Mouse (Mus musculus): ENCODE data around the gene Nectin4.
A peak's percentile ranks its signal among the peaks of the same experiment; 100 is the strongest.
"Not testable (repeated sequence)": the region's sequence is repeated elsewhere in the genome, so short reads cannot be mapped to it uniquely, and the experiment has no call there.

Gene Nectin4

DNA sequence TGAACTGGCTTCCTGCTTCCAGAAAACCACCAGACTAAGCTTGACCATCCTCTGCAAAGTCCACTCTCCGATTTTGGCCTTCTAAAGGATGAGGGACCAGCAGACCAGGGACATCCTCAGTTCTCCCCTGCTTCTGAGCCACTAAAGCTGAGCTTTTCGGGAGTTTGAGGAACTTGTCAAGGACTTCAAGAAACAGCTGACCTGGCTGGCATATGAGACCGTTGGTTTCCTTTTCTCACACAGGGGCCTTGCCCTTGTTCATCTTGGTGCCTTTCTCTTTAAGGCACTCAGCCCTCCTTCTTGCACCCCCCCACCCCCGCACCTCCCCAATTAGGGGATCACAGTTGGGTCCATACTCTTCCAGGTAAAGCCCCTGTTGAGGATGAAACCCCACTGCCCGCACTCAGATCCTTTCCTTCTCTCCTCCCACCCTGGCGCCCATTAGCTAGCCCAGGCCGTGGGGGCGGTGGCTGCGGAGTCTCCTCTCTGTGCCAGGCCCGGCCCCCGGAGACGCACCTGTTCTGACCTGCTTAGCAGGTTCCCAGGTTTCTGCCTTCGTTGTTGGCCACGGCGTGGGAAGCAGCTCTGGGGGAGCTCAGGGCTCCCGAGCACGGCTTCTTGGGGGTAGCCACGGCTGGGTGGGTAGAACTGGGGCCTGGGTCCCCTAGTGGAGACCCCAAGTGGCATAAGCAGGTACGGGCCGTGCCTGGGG, at the start of gene Nectin4:
Gene Nectin4, plus strand, starts transcription at position 255 of the 712 bp plus-strand sequence.
- no peak for DNase-seq (ENCODE audit: low spot score in 2 of 2)

DNA sequence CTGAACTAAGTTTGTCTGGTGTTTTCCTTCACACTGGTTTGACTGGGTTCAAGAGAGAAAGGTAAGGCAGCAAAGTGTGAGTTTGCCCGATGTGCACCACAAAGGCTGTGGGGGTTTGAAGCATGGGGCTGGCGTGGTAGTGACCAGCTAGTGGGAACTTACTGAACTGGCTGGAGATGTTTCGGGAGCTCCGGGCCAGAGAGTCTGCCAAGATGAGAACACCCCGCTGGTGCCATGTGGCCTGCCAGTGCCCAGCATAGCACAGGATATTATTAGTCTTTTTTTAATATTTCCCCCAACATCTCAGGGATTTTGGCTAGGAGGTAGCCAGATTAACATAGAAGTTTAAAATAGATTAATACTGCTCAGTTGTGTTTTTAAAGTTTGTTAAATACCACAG, 49.7 kb upstream of the Nectin4 start:
- no peak for DNase-seq (ENCODE audit: low spot score in 2 of 2)

DNA sequence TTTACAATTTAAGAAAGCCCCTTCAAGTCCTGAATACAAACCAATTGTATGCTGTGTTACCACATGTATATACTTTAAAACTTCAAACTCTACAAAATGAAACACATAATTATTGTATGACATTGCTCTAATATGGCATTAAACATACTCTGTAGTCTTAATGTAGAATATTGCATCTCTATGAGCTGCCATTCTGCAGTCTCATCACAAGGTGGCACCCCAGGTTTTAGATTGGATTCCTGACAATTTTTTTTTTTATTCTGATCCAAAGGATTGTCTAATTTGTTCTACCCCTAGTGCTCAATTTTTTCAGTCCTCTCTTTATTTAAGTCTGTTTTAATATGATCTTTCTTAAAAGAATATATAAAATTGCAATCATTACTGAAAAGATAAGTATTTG, 48.5 kb upstream of the Nectin4 start:
- no peak for DNase-seq (ENCODE audit: low spot score in 2 of 2)

DNA sequence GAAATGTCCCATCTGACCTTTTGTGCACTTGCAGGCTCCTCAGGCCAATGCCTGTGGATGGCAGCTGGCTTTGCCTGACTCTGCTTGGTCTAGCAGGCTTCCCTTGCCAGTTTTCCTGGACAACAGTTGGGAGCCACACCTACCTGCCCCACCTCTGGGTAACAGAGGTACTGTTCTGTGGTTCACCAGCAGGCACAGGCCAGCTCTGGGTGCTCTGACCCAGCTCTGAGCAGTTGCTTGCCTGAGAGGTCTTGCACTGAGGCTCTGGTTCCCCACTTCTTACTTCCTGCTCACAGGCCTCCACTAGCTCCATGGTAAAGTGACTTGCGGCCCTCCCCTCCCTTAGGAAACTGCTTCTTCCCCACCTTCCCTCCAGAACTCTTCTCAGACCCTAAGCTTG, 47.9 kb upstream of the Nectin4 start:
- no peak for DNase-seq (ENCODE audit: low spot score in 2 of 2)

DNA sequence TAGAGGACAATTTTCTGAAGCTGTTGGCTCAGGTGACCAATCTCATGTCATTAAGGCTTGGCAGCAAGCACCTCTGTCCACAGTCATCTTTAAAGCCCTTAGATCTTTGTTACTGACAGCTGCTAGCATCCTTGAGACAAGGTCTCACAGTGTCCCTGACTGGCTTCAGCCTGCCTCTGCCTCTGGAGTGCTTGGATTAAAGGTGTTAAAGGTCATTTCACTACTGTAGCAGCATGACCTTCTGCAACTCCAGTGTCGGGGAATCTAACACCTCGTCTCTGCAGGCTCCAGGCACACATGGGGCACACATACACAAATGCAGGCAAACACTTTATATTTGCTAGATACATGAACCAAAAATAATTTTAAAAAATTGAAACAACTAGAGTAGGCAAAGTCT, 44.3 kb upstream of the Nectin4 start:
- no peak for DNase-seq (ENCODE audit: low spot score in 2 of 2)

DNA sequence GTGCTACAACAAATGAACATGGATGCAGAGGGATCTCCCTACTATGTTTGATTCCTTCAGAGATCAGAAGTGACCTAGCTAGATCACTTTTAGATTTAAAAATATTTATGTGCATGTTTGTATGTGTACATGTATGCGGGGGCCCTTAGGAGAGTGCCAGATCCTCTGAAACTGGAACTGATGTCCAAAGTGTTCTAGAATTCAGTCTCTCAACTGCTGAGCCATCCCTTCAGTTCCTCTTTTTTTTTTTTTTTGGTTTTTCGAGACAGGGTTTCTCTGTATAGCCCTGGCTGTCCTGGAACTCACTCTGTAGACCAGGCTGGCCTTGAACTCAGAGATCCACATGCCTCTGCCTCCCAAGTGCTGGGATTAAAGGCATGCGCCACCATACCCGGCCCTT, 43.3 kb upstream of the Nectin4 start:
- DNase-seq (ENCODE audit: low spot score in 2 of 2), result not testable (repeated sequence)

DNA sequence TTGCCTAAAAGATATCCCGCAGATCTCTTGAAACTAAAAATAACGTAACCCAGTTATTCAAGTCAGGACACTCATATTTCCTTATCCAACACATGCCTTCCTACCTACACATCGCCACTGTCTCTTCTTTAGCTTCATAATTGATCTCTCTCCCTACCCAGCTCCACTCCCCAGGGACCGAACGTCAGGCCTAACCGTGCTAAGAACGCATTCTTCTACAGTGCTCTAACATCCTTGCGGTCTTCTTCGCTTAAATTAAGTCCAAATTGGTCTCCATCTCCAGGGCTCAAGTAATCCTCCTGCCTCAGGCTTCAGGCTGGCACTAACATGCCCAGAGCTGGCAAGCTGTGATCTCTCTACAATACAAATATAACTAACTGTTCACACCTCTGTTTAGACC, 41.7 kb upstream of the Nectin4 start:
- no peak for DNase-seq (ENCODE audit: low spot score in 2 of 2)

DNA sequence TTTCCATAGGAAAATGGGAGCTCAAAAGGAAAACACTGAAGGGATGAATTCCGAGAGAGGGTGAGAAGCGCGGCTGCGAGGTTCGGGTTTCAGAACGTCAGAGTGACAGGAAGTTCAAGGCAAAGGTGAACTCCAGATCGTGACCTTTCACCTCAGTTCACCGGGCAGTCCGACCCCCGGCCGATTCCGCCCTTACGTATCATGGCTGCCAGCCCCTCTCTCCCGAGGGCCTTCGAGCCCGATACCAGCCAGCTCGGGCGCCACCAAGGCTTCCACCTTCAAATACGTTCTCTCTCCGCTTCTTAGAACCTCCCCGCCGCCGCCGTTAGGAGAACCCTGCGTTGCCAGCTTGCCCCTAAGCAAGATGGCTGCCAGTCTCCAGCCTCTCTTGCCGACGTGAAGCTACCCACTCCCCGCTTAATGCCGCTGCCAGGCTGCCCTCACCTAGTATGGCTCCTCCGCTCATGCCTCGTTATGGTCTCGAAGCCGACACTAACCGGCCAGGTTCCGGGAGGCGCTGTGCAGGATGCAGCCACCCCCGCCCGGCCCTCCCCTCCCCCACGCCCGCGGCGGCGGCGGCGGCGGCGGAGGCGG, 41.0 kb upstream of the Nectin4 start, which contains the start of gene Dedd:
Gene Dedd, plus strand, starts transcription at position 307 of the 594 bp plus-strand sequence.
- DNase-seq (ENCODE audit: low spot score in 2 of 2), result peak; percentile 86

DNA sequence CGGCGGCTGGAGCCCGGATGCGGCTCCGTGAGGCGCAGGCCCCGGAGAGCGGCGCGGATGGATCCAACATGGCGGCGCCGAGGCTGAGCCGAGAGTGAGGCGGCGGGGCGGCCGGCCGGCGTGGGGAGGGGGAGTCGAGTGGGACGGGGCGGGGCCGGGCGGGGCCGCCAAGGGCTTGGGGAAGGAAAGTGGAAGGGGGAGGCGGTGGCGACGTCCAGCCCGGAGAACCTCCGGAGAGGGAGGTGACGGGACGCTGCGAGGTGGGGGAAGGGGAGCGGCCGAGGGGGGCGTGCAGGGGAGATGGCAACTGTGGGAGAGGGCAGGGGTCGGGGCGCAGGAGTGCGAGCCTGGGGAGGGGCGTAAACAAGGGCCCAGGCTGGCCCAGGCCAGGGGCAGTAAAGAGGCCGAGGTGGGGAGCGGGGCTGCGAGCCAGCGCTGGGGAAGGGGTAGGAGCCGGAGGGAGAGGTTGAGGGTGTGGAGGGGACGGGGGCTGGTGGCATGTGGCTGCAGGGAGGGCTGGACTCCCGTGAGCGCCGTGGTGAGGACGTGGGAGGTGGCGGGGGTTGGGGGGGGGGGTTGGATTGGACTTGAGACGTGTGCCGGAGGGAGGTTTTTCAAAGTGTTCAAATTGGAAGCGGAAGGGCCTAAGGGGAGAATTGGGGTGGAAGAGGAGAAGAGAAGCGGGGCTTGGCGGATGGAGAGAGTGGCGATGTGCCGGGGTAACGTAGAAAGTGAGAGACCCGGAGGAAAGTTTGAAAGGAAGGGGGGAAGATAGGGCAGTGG, 40.3 kb upstream of the Nectin4 start:
- DNase-seq (ENCODE audit: low spot score in 2 of 2), result no peak

DNA sequence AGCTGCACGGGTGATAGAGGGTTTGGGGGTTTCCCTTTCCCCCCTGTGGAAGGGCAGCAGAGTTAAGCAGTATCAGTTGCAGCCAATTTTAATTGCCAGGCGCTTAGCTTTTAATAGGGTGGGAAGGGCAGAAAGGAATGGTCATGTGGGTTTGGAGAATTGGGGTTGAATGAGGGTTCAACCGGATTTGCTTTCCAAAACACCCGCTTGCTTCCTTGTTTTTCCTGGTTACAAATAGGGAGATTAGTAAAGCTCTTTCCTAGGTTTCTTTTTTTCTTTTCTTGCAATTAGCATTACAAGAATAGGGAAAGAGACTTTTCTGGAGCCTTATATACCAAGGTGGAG, 39.7 kb upstream of the Nectin4 start:
- no peak for DNase-seq (ENCODE audit: low spot score in 2 of 2)

DNA sequence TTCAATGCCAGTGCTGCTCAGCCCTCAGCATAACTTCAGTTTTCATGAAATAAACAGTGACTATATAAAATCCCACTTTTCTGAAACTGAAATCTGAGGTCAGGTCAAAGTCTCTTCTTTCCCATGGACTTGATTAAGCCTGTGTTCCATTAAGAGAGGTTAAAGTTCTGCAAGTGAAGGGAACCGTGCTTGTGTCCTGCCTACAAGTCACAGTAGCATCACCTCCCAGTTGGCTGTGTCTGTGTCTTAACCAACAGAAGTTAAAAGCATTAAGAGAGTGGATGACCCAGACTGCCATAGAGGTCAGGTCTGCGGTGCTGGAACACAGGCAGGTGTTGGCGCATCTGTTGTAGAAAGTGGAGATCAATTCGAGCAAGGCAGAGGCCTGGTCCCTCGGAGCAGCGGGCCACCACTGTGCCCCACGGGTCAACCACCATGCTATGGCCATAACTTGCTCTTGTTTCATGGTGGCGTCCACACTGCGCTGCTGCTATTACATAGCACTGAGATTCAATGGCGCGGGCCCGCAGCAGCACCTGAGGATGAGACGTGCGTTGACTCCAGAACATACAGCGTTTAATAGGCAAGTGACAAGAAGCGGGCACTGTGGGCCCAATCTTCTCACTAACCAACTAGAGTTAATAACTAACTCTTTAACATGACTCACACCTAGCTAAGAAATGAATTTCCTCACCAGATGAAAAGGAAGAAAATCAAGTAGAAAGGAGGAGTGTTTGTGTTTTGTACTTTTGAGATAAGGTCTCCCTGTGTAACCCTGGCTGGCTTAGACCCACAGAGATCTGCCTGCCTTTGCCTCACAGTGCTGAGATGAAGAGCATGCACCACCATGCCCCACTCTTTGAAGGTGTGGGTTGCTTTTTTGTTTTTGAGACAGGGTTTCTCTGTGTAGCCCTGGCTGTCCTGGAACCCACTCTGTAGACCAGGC, 27.4 kb upstream of the Nectin4 start:
- no peak for DNase-seq (ENCODE audit: low spot score in 2 of 2)

DNA sequence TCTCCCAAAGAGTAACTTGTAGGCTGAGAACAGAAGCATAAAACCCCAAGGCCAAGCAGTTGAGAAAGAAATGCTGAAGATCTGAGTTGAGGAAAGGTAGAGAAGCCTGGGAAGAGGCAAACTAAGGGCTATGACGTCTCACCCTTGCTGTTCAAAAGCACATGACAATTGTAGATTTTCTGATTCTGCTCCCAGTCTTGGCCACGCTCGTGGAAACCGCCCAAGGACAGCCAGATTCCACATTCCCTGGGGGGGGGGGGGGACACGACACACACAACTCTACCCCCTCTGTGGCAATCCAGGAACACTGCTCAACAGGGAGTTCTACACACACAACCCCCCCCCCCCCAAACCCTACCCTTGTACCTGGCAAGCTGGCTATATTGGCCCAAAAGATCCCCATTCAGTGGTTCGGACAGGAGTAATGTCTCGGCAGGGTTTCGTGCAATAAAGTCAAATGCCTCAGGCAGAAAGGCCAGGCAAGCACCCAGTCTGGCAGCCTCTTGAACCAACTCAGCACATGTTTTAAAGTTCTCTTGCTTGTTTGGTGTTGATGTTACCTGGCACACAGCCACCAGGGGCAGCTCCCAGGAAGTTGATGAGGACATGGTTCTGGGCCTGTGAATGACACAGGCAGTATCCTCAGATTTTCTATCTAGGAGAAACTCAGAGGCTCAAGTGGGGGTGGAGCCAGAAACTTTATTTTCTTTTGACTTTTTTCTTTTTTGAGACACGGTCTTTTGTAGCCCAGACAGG, 25.8 kb upstream of the Nectin4 start:
- DNase-seq (ENCODE audit: low spot score in 2 of 2), result no peak

DNA sequence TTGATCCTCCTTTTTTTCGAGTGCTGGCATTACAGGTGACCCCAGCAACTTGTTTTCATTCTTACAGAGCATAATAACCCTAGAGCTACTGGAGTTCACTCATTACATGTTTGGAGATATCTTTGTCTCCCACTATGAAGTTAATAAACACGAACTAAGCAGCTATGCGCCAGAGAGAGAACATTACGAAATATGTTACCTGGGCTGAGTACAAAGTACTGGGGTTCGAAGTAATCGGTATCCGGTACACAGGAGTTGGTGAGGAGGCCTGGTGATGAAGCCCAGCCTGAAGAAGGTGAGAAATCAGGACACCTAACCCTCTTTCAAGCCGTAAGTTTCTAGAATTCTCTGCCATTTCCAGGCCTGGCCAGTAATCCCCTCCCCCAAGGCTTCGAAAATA, 25.2 kb upstream of the Nectin4 start:
- DNase-seq (ENCODE audit: low spot score in 2 of 2), result no peak

DNA sequence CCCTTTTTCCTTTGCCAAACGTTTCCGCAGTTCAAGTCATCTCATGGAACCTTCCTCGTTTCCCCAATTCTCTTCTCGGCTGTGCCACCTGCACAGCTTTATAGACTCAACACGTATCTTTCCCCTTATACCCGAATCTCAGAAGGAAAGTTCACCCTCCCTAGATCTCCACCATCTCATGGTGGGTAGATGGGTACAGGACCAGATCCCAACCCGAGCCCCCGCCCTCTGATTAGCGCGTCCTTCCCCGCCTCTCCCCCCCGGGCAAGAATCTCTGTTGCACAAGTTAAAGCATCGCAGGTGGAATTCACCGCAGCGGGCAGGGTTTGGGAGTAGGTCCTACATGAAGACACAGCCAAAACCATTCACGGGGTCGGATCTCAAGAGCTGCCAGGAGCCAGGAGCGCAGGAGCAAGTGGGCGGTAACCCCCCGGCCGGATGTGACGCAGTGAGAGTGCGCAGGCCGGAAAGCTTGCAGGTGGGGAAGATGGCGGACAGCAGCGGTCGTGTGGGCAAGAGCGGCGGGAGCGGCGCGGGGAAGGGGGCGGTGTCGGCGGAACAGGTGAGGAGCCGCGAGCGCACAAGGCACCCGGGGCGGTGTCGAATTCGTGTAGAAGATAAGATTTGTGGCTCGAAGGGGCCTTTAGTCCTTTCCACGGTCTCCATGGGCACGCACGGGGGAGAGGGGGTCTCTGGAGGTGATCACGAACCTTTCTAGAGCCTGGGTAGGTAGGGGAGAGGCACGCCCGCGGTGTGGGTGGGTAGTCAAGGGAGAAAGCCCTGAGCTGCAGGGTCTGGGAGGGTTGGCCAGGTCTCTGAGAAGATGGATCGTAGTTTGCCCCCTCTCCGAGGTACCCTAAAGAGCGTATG, 24.4 kb upstream of the Nectin4 start, which contains the start of the genes Nit1 and Pfdn2:
Gene Nit1, minus strand, starts transcription at position 422 of the 870 bp plus-strand sequence.
Gene Pfdn2, plus strand, starts transcription at position 446 of the 870 bp plus-strand sequence.
- DNase-seq (ENCODE audit: low spot score in 2 of 2), result peak; percentile 78 to 82

DNA sequence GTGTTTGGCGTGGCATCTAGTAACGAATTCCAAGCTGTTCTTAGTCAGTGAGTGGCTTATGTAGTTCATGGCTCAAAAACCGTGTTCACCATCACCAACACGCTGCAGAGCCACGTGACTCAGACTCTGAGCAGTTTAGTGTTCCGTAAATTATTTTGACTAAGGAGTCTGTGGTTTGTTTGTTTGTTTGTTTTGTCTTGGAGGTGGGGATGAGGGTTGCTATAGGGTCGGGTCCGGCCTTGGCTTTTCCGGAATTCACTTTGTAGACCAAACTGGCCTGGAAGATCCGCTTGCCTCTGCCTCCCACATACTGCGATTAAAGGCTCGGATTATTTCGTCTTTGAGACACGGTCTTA, 23.8 kb upstream of the Nectin4 start:
- no peak for DNase-seq (ENCODE audit: low spot score in 2 of 2)

DNA sequence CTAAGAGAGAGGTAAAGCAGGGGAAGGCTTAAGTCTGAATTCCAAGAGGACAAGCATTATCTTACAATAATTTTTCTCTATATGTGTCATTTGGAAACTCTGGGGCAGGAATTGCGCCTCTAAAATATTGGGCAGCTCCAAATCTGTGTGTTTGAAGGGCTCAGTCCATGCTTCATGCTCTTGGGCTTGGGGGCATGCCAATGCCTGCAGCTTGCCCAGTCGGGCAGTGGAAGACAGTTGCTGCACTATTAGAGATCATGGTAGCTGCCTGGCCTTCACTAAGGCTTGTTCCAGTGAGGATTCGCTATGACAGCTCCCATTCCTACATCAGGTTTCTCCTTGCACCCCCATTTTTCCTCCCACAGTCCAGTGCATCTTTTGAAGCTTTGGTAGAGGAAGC, 21.2 kb upstream of the Nectin4 start:
- no peak for DNase-seq (ENCODE audit: low spot score in 2 of 2)

DNA sequence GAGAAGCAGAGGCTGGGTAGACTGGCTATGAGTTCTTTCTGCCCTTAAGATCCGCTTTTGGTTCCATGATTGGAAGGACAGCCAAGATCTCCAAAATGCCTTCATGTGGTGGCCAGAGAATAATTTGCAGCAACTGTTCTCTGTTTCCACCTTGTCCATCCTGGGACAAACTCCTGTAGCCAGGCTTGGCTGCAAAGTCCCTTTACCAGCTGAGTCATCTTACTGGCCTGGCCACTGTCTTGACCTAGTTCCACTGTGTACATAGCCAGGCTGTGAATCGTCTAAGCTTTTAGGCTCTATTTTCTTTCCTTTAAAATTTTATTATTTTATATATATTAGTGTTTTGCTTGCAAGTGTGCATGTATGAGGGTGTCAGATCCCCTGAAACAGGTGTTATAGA, 20.7 kb upstream of the Nectin4 start:
- DNase-seq (ENCODE audit: low spot score in 2 of 2), result no peak

DNA sequence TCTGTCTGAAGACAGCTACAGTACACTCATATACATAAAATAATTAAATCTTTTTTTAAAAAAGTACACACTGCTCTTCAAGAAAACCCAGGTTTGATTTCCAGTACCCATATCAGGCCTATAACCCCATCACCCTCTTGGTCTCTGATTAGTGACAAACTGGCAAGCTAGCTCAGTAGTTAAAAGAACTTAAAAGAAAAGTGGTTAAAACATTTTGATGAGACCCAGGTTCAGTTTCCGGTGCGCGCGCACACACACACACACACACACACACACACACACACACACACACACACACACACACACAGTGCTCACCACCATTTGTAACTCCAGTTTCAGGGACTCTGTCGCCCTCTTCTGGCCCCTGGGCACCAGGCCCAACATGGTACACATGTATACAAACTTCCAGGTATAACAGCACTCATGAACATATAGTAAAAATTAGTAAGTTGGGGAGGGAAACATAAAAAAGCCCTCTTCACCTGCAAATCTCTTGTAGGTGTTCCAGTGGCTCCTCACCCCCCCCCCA, 14.0 kb upstream of the Nectin4 start:
- no peak for DNase-seq (ENCODE audit: low spot score in 2 of 2)

DNA sequence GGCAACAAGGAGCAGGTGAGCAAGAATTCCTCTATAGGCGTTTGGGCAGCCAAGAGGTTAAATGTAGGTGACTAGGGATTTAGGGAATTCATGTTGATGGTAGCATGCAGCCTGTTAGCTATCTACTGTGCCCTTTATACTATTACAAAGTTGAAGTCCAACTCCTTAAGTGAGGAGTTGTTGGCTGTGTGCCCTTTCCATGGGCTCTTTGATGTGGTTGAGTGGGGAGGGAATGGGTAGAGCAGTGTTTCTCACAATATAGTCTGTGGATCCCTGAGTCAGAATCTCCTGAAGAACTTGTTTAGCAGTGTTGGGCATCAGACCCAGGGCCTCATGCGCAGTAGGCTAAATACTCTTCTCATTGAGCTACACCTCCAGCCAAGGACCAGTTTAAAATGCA, 13.1 kb upstream of the Nectin4 start:
- DNase-seq (ENCODE audit: low spot score in 2 of 2), result no peak

DNA sequence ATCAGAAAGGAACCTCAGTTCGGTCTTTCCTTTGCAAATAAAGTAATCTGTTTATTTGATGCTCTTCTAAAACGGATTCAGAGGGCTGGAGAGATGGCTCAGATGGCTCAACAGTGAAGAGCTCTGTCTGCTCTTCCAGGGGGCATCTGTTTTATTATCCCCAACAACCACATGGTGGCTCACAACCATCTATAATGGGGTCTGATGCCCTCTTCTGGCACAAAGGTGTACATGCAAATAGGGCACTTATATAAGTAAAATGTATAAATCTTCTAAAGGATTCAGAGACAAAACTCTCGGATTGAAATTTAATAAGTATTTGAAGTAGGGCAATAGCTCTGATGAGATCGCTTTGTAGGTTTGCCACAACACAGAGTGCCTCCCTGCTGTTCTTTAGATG, 11.5 kb upstream of the Nectin4 start:
- no peak for DNase-seq (ENCODE audit: low spot score in 2 of 2)
